Mouse (Mus musculus) left cerebral cortex, postnatal 14 days (tissue): Measurements from ENCODE around the gene Pax2. TPM values are rescaled to one million over a fixed set of nuclear protein-coding genes. Genes with fewer than 3 reads are reported as not detected.

ENCODE experiments used
- DNase-seq, 2 experiments: peaks; one replicate each; pipeline ENCODE4 v3.0.0; 2021 to 2022; ENCODE audit warnings: low spot score in 2 of 2, mixed read lengths in 1 of 2
- intact Hi-C: fragments of 180-260 bp; cut with DNase I; formaldehyde crosslinking; loops from one replicate; pipeline ENCODE4 v1.15.1; 2025
- total RNA-seq, 2 experiments: library from RNA; stranded (reverse); gene quantifications; 2 replicates each; pipeline ENCODE4 v1.2.3; 2021

The Pax2 gene
- total RNA-seq, 2 experiments from 2014 or later: 0.11 to 0.22 TPM

- intact Hi-C loops: no loop called here
- DNase-seq: no peak
Observed at GRCm38 (mm10) chr19:44760259-44761131, 4.7 kb downstream of the Pax2 start.

GRCm38 (mm10) chr19:44762121-44762621, 6.3 kb downstream of the Pax2 start:
- DNase-seq: no peak
- intact Hi-C loops: no loop called here

GRCm38 (mm10) chr19:44770268-44771050, 14.6 kb downstream of the Pax2 start:
- no peak for DNase-seq
- intact Hi-C loops: no loop called here

- intact Hi-C loops: no loop called here
- no peak for DNase-seq
Observed at GRCm38 (mm10) chr19:44771499-44771898, 15.7 kb downstream of the Pax2 start.

GRCm38 (mm10) chr19:44781987-44782386, 26.1 kb downstream of the Pax2 start:
- intact Hi-C loops: no loop called here
- DNase-seq: no peak

GRCm38 (mm10) chr19:44784391-44784790, 28.5 kb downstream of the Pax2 start:
- intact Hi-C loops: no loop called here
- DNase-seq: no peak

- no peak for DNase-seq
- intact Hi-C loops: no loop called here
Observed at GRCm38 (mm10) chr19:44788488-44788887, 32.6 kb downstream of the Pax2 start.

- peak in 1 of 2 experiments; percentile 5 for DNase-seq
- intact Hi-C loops: no loop called here
Observed at GRCm38 (mm10) chr19:44791981-44792380, 36.1 kb downstream of the Pax2 start.

GRCm38 (mm10) chr19:44797110-44798060, 41.5 kb downstream of the Pax2 start:
- DNase-seq: no peak
- intact Hi-C loops: no loop called here

- intact Hi-C loops: no loop called here
- no peak for DNase-seq
Observed at GRCm38 (mm10) chr19:44798731-44799130, 42.9 kb downstream of the Pax2 start.

- intact Hi-C loops: no loop called here
- no peak for DNase-seq
Observed at GRCm38 (mm10) chr19:44799156-44799555, 43.3 kb downstream of the Pax2 start.

- DNase-seq: no peak
- intact Hi-C loops: no loop called here
Observed at GRCm38 (mm10) chr19:44800327-44800726, 44.5 kb downstream of the Pax2 start.

GRCm38 (mm10) chr19:44808734-44809133, 52.9 kb downstream of the Pax2 start:
- DNase-seq: no peak
- intact Hi-C loops: no loop called here

GRCm38 (mm10) chr19:44812666-44813429, 57.0 kb downstream of the Pax2 start:
- no peak for DNase-seq
- intact Hi-C loops: loop anchor here (5.0 kb wide), 1 partner anchor 199 kb away; the partner anchor contains the start of gene Lzts2

- intact Hi-C loops: no loop called here
- DNase-seq: no peak
Observed at GRCm38 (mm10) chr19:44815111-44815510, 59.3 kb downstream of the Pax2 start.

- intact Hi-C loops: no loop called here
- no peak for DNase-seq
Observed at GRCm38 (mm10) chr19:44817403-44818128, 61.7 kb downstream of the Pax2 start.

GRCm38 (mm10) chr19:44818676-44819075, 62.8 kb downstream of the Pax2 start:
- intact Hi-C loops: no loop called here
- no peak for DNase-seq

- DNase-seq: peak; percentile 35 to 72
- intact Hi-C loops: no loop called here
Observed at GRCm38 (mm10) chr19:44821581-44821980, 65.7 kb downstream of the Pax2 start.
